Mouse (Mus musculus) cerebellum, adult 2 months (tissue): ENCODE results near the gene Lgalsl. TPM values are rescaled to one million over a fixed set of nuclear protein-coding genes. Genes with fewer than 3 reads are reported as not detected.

Experiments used
- DNase-seq, 2 experiments: peaks; one replicate each; pipeline ENCODE4 v3.0.0; 2021
- H3K27ac ChIP-seq: fragments of 200-500 bp; 2 replicates; pipeline ENCODE4 v1.5.1; 2012; ENCODE audit warnings: low read length, control low read depth, inconsistent platforms; ENCODE audit not compliant: insufficient read depth
- H3K27me3 ChIP-seq: fragments of 200-500 bp; 2 replicates; pipeline ENCODE4 v1.6.1; 2012; ENCODE audit warnings: inconsistent platforms, mild to moderate bottlenecking, low read length, moderate library complexity; ENCODE audit not compliant: control insufficient read depth, insufficient read depth
- H3K4me1 ChIP-seq: fragments of 200-500 bp; 2 replicates; pipeline ENCODE4 v1.6.1; 2011; ENCODE audit warnings: low read length; ENCODE audit not compliant: control insufficient read depth, insufficient read depth
- H3K4me3 ChIP-seq: fragments of 200-500 bp; replicated peaks from 2 replicates; pipeline ENCODE3; 2011; ENCODE audit warnings: mild to moderate bottlenecking, low read depth, low read length, control low read depth; ENCODE audit not compliant: insufficient read depth
- CTCF ChIP-seq: fragments of 200-500 bp; IDR thresholded peaks from 2 replicates; pipeline ENCODE4 v1.5.1; 2011; ENCODE audit warnings: low read depth, mild to moderate bottlenecking, control low read depth, low read length, moderate library complexity, borderline replicate concordance; ENCODE audit not compliant: insufficient read depth
- POLR2A ChIP-seq: fragments of 200-500 bp; IDR thresholded peaks from 2 replicates; pipeline ENCODE4 v1.6.1; 2011; ENCODE audit warnings: low read length, control low read depth, borderline replicate concordance; ENCODE audit not compliant: insufficient read depth
- WGBS: fragments of 180-500 bp; shearing (Covaris S2); methylation state at CpG from one replicate; pipeline ENCODE4 v1.1.7; 2018; 5-methylcytosine and 5-hydroxymethylcytosine counted together
- polyA plus RNA-seq: library from polyadenylated mRNA; depleted of rRNA; stranded (reverse); fragments of >200 nt; gene quantifications from 2 replicates; pipeline ENCODE4 v1.2.3, GENCODE M21; 2012; rRNA removed

Lgalsl gene
- polyA plus RNA-seq = 51.3 and 60.5 TPM in 2 replicates

- TF ChIP-seq POLR2A (peak; percentile 30; the same call in 1 of the 2 replicates), CTCF (no peak; the same call in 1 of the 2 replicates)
- H3K4me1 ChIP-seq = peaks cover 2% of the 10 kb centered on the region
- no peaks in the 10 kb centered on the region for H3K27me3 ChIP-seq
- peak within 1 kb of the TSS; percentile 78 for H3K4me3 ChIP-seq
- H3K27ac ChIP-seq = peak within 1 kb of the TSS; percentile 74
- WGBS = under 1% methylated on average over 101 of the region's 102 CpGs
- DNase-seq = peak; percentile 84 to 91
Measured at GRCm38 (mm10) chr11:20830686-20831505, at the start of gene Lgalsl. Gene Lgalsl, minus strand, starts transcription at chr11:20831056.

DNA sequence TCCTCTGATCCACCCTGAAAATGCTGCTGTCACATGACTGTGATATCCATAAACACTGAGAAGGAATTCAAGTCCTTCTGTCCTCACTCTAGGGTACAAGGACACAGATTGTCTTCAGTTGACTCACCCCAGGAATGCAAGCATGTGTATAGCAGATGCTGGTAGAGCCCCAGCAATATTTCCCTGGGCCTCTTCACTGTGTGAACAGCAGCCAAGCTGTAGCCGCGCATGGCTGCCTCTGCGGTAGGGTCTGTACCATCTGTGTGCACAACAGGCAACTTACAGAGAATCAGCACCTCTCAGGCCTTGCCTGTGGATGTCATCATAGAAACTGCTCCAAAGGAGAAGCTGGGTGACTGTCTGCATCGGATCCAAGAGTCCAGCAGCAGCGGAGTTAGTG, 47.8 kb upstream of the Lgalsl start:
- no peak overlapping the region for H3K4me3 ChIP-seq
- H3K27ac ChIP-seq = no peak overlapping the region
- TF ChIP-seq POLR2A (no peak), CTCF (no peak)
- DNase-seq = peak in 1 of 2 experiments; percentile 7
- 23% methylated on average over 5 of the region's 5 CpGs for WGBS
- peaks cover 4% of the 10 kb centered on the region for H3K4me1 ChIP-seq
- H3K27me3 ChIP-seq = no peaks in the 10 kb centered on the region

GRCm38 (mm10) chr11:20877578-20878096, 46.8 kb upstream of the Lgalsl start:
- Histone ChIP-seq H3K4me1 (peaks cover 4% of the 10 kb centered on the region), H3K27ac (no peak overlapping the region), H3K27me3 (no peaks in the 10 kb centered on the region), H3K4me3 (no peak overlapping the region)
- TF ChIP-seq POLR2A = no peak
- no peak for TF ChIP-seq CTCF
- WGBS = 98% methylated on average over 3 of the region's 3 CpGs
- DNase-seq = no peak

DNA sequence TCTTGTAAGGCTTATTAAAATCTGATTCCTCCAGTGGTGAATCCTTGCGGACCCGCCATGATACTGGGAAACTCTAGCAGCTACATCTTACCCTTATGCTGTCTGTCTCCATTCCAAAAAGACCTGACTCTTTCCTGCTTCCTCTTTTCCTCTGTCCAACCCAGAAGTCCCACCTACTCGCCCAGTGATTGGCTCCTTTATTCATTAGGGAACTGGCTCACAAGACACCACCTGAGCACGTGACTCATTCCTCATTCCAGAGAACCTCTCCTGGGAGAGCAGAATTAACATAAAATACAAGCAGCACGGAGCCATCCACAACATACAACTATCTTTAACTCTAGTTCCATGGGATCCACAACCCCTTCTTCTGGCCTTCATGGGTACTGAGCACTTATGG, 42.5 kb upstream of the Lgalsl start:
- no peaks in the 10 kb centered on the region for H3K27me3 ChIP-seq
- DNase-seq = no peak
- no peak overlapping the region for H3K27ac ChIP-seq
- WGBS = 65% methylated on average over 5 of the region's 5 CpGs
- no peaks in the 10 kb centered on the region; the same call in 1 of the 2 replicates for H3K4me1 ChIP-seq
- H3K4me3 ChIP-seq = no peak overlapping the region
- TF ChIP-seq CTCF (no peak), POLR2A (no peak)

DNA sequence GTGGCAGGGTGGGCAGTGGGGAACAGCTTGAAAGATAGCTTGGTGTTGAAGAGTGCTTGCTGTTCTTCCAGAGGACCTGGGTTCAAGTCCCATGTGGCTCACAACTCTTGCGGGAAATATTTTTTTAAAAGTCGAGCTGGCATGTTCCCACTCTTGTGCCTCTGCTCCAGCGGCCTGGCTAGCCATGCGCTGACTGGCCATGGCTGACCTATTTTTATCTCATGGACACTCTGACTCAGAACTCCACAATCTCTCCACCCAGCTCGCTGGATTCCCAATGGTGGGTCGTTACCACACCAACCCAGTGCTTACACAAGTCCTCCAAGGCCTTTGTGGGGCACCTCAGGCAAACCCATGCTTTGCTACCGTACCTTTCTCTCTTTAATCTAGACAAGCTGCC, 42.1 kb upstream of the Lgalsl start:
- no peaks in the 10 kb centered on the region for H3K4me1 ChIP-seq
- no peak for DNase-seq
- H3K4me3 ChIP-seq = no peak overlapping the region
- WGBS = 86% methylated on average over 7 of the region's 7 CpGs
- no peak overlapping the region for H3K27ac ChIP-seq
- H3K27me3 ChIP-seq = no peaks in the 10 kb centered on the region
- TF ChIP-seq CTCF (no peak), POLR2A (no peak)

- no peak overlapping the region for H3K27ac ChIP-seq
Measured at GRCm38 (mm10) chr11:20872444-20872843, 41.6 kb upstream of the Lgalsl start.

DNA sequence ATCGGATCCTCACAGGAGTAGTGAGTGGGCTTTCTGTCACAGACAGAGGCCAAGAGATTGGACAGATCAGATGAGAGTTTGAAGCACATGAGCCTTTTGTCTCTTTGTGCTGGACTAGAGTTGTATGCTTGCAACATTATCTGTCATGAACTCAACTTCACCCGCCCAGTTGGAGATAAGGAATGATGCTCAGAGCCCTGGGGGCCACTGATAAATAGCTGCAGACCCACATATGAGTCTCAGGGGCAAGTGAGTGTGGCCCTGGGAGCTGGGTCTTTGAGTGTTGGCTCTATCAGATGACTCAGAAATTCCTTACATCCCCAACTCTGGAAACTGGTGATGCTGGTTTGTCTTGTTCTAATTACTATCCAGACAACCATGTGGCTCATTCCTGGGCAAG, 39.1 kb upstream of the Lgalsl start:
- Histone ChIP-seq H3K4me1 (no peaks in the 10 kb centered on the region), H3K27ac (no peak overlapping the region), H3K4me3 (no peak overlapping the region), H3K27me3 (no peaks in the 10 kb centered on the region)
- no peak for DNase-seq
- no peak for TF ChIP-seq POLR2A
- 93% methylated on average over 2 of the region's 2 CpGs for WGBS

More at GRCm38 (mm10) chr11:20872444-20872843, 41.6 kb upstream of the Lgalsl start:
- no peak for DNase-seq
- TF ChIP-seq CTCF (no peak), POLR2A (no peak)
- Histone ChIP-seq H3K4me1 (no peaks in the 10 kb centered on the region), H3K4me3 (no peak overlapping the region), H3K27me3 (no peaks in the 10 kb centered on the region)
- 87% methylated on average over 2 of the region's 2 CpGs for WGBS

DNA sequence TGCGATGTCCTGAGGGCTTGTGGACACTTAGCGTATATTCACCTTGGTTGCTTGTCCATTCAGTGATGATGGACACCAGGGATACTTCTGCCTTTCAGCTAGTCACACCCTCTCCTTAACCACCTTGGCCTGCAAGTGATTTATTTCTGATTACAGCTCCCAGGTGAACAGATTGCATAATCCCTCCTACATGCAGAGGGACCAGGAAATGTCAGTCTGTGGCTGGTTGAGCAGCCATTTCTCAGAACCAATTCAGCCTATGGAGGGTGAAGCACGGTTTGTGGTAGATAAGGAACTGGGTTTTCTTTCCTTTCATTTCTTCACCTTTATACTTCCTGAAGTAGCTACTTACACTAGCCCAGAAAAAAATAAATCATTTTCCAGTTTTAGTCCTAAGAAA, 34.6 kb upstream of the Lgalsl start:
- H3K27ac ChIP-seq = no peak overlapping the region
- no peaks in the 10 kb centered on the region for H3K4me1 ChIP-seq
- no peak for DNase-seq
- no peak for TF ChIP-seq POLR2A
- no peak for TF ChIP-seq CTCF
- H3K4me3 ChIP-seq = no peak overlapping the region
- 97% methylated on average over 3 of the region's 3 CpGs for WGBS
- no peaks in the 10 kb centered on the region for H3K27me3 ChIP-seq

GRCm38 (mm10) chr11:20864647-20865046, 33.8 kb upstream of the Lgalsl start:
- WGBS = 68% methylated on average over 6 of the region's 6 CpGs
- H3K27me3 ChIP-seq = no peaks in the 10 kb centered on the region
- no peak for DNase-seq
- no peaks in the 10 kb centered on the region for H3K4me1 ChIP-seq
- no peak for TF ChIP-seq POLR2A
- TF ChIP-seq CTCF = no peak
- H3K27ac ChIP-seq = no peak overlapping the region
- no peak overlapping the region for H3K4me3 ChIP-seq
